Mouse (Mus musculus) left cerebral cortex, postnatal 4 days (tissue): ENCODE measurements at regions not wholly inside any gene's neighbourhood (a gene's known extent, or its start where the extent isn't known, plus 50 kb on each side); places are given as distances from the start of the nearest gene placed in this dataset.

Source experiments
- DNase-seq: peaks from one replicate; pipeline ENCODE4 v3.0.0-alpha.2; 2022
- intact Hi-C: fragments of 180-260 bp; cut with DNase I; formaldehyde crosslinking; loops from one replicate; pipeline ENCODE4 v1.15.1; 2025

DNA sequence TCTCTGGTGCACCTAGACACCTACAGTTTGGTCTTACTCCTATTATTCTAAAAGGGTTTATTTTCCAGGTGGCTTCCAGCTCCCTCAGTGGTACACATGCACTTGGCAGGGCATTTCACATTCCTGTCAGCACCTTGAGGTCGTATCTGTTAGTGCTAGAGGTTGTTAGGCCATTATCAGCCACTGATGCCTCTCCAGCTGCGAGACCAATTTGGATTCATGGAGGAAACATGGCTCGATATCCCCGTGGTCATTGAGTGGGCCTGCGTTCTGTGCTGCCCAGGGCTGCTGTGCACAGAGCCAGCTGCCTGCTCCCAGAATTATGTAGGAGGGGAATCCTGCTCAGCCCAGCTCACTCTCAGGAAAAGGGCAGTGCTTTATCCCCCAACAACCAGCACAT, 60.1 kb upstream of the Irx1 start:
- no peak for DNase-seq
- intact Hi-C loops, result no loop called here

GRCm38 (mm10) chr13:72043930-72044470, 80.5 kb upstream of the Irx1 start:
- intact Hi-C loops, result no loop called here

GRCm38 (mm10) chr13:72056469-72056868, 92.9 kb upstream of the Irx1 start:
- no peak for DNase-seq
- intact Hi-C loops, result no loop called here

More at GRCm38 (mm10) chr13:72043930-72044470, 80.5 kb upstream of the Irx1 start:
- no peak for DNase-seq

- intact Hi-C loops, result no loop called here
- DNase-seq, result no peak
Measured at GRCm38 (mm10) chr13:72061659-72062058, 98.1 kb upstream of the Irx1 start.

GRCm38 (mm10) chr13:72063278-72063761, 99.8 kb upstream of the Irx1 start:
- intact Hi-C loops, result no loop called here
- no peak for DNase-seq

- intact Hi-C loops, result no loop called here
- no peak for DNase-seq
Measured at GRCm38 (mm10) chr13:72096585-72096984, 133.1 kb upstream of the Irx1 start.

- intact Hi-C loops, result no loop called here
- peak; percentile 58 for DNase-seq
Measured at GRCm38 (mm10) chr13:72097268-72097667, 133.7 kb upstream of the Irx1 start.

GRCm38 (mm10) chr13:72097811-72098210, 134.3 kb upstream of the Irx1 start:
- intact Hi-C loops, result no loop called here
- peak; percentile 32 for DNase-seq

GRCm38 (mm10) chr13:72100741-72101140, 137.2 kb upstream of the Irx1 start:
- intact Hi-C loops, result no loop called here
- no peak for DNase-seq

DNA sequence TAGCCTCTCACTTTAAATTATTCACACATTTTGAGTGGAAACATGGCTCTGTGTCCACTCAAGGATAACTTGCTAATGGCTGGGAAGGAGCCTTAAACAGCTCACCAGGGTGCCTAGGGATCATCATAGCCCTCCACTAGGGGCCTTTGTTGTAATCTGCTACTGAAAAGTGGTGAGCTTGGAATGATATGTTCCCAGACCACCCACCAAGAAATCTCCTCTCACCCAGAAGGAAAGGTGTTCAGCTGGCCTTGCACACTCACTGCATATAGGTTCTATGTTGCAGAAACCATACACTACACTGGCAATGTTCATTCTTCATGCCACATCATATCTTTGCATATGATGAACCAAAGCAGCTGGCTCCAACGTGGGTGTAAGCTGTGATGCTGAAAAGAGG, 145.1 kb upstream of the Irx1 start:
- intact Hi-C loops, result no loop called here
- no peak for DNase-seq

GRCm38 (mm10) chr13:72113942-72114341, 150.4 kb upstream of the Irx1 start:
- no peak for DNase-seq
- intact Hi-C loops, result no loop called here

- intact Hi-C loops, result no loop called here
- DNase-seq, result peak; percentile 35
Measured at GRCm38 (mm10) chr13:72114776-72115663, 151.5 kb upstream of the Irx1 start.

DNA sequence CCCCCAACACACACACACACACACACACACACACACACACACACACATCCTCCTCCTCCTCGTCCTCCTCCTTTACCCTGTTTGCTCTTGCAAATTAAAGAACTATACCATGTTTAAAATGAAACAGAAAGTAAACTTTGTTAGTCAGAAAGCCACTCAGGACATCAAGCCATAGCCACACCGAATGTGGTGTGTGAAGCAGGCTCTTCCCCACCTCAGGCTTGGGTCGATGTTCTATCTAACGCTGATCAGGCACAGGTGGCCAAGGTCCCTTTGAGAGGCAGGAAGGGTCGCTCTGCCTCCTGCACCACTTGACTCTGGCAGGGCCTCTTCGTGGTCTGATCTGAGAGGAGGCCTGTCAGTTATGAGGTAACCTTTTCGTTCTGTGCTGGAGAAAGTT, 156.9 kb upstream of the Irx1 start:
- no peak for DNase-seq
- intact Hi-C loops, result no loop called here

GRCm38 (mm10) chr13:72120911-72121553, 157.5 kb upstream of the Irx1 start:
- intact Hi-C loops, result no loop called here
- DNase-seq, result no peak

- intact Hi-C loops, result no loop called here
- DNase-seq, result no peak
Measured at GRCm38 (mm10) chr13:72121554-72122229, 158.2 kb upstream of the Irx1 start.

DNA sequence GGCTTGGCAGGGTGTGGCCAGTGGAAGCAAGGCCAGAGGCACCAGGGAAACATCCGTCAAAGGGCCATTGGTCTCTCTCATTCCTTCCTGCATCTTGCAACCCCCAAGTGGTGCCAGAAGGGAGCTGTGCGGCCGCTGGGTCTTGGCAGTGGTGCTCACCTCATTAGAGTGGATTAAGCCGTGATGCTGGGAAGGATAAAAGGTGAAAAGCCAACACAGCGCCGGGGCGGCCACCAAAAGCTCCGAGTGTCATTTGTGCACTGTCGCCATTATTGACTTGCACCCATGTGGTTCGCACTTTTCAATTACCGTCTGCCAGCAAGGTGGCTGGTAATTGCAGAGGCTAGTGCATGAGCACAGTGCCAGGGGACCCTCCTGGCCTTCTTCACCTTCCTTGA, 158.7 kb upstream of the Irx1 start:
- intact Hi-C loops, result no loop called here
- DNase-seq, result peak; percentile 76

DNA sequence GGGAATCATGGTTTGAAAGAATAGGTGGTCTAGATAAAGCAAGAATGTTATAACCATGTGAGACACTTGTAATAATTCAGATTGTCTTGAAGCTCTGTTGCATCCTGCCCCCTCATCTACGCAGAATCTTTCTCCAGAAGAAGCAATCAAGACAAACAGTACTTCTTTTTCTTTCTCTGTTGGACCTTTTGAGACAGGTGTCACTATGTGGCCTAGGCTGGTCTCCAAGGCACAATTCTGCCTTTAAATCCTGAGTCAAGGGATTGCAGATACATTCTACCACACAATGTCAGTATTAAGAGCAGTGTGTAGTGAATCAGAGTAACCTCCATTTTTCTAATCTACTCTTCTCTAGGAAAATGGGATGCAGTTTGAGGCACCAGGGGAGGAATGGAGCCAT, 164.8 kb upstream of the Irx1 start:
- intact Hi-C loops, result no loop called here
- no peak for DNase-seq

DNA sequence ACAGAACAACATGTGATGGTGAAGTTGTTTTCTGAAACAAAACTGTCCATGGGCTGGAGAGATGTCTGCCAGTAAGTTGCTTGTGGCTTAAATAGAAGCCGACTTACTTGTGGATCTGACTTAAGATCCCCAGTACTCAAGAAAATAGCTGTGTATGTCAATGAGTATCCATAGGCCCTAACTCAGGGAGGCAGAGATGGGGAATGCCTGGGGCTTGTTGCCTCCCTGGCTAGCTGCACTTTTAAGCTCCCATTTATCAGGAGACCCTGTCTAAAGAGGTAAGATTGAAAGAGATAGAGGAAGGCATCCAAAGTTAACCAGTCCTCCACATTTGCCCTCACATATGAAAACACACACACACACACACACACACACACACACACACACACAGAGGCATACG, 167.8 kb upstream of the Irx1 start:
- intact Hi-C loops, result no loop called here

GRCm38 (mm10) chr13:72134101-72134768, 170.7 kb upstream of the Irx1 start:
- intact Hi-C loops, result no loop called here
- no peak for DNase-seq

More for the DNA sequence above, 167.8 kb upstream of the Irx1 start:
- DNase-seq, result no peak

DNA sequence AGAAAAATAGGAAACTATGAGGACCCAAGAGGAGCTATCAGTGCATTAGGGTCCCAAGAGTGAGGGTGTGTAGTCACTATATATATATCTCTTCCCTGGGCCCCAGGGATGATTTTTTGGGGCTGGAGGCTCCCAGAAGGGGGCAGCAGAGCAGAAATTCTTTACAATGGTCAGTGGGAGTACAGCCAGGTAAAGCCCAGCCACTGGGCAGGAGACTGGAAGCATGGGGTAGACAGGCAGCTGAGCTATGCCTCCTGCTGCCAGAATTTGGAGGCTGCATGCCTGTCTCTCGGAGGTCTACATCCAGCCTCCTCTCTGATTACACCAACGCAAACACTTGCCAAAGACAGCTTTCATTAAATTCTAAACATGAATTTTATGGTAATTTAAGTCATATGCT, 202.7 kb upstream of the Irx1 start:
- peak; percentile 18 for DNase-seq
- intact Hi-C loops, result no loop called here

- intact Hi-C loops, result no loop called here
Measured at GRCm38 (mm10) chr13:72167434-72167833, 203.9 kb upstream of the Irx1 start.

More at GRCm38 (mm10) chr13:72167434-72167833, 203.9 kb upstream of the Irx1 start:
- no peak for DNase-seq
